Mouse (Mus musculus) intestine, embryonic 14.5 days (tissue): ENCODE measurements around the gene Dock2. TPM values are rescaled to one million over a fixed set of nuclear protein-coding genes. Genes with fewer than 3 reads are reported as not detected.

Experiments
- ATAC-seq: fragments of 200-750 bp; cut with Nextera tagmentation; replicated peaks from 2 replicates; pipeline ENCODE4 v1.8.0; 2017; ENCODE audit warnings: low read depth, moderate number of reproducible peaks, moderate TSS enrichment, moderate library complexity; ENCODE audit not compliant: low FRiP score, low TSS enrichment
- DNase-seq: peaks from one replicate; pipeline ENCODE4 v3.0.0-alpha.2; 2018; ENCODE audit warnings: low spot score
- H3K27ac ChIP-seq: fragments of 300-500 bp; sonication (generic); 2 replicates; pipeline ENCODE4 v1.5.1; 2014; ENCODE audit warnings: low read depth, mild to moderate bottlenecking, control low read depth
- H3K27me3 ChIP-seq: fragments of 300-500 bp; sonication (generic); replicated peaks from 2 replicates; pipeline ENCODE4 v1.6.1; 2014; ENCODE audit warnings: low read length, control low read depth; ENCODE audit not compliant: control insufficient read depth, insufficient read depth
- H3K36me3 ChIP-seq: fragments of 300-500 bp; sonication (generic); 2 replicates; pipeline ENCODE4 v1.6.1; 2014; ENCODE audit warnings: low read length, control low read depth; ENCODE audit not compliant: control insufficient read depth, insufficient read depth
- H3K4me1 ChIP-seq: fragments of 300-500 bp; sonication (generic); replicated peaks from 2 replicates; pipeline ENCODE4 v1.6.1; 2014; ENCODE audit warnings: low read length, control low read depth, mixed read lengths; ENCODE audit not compliant: control insufficient read depth, insufficient read depth
- H3K4me2 ChIP-seq: fragments of 300-500 bp; sonication (generic); 2 replicates; pipeline ENCODE4 v1.6.1; 2014; ENCODE audit warnings: low read length
- H3K4me3 ChIP-seq: fragments of 300-500 bp; sonication (generic); 2 replicates; pipeline ENCODE4 v1.5.1; 2014; ENCODE audit warnings: low read depth, low read length, control low read depth, mixed read lengths
- H3K9ac ChIP-seq: fragments of 300-500 bp; sonication (generic); 2 replicates; pipeline ENCODE4 v1.6.1; 2014; ENCODE audit warnings: mild to moderate bottlenecking, low read length
- H3K9me3 ChIP-seq: fragments of 300-500 bp; sonication (generic); 2 replicates; pipeline ENCODE4 v1.6.1; 2016; ENCODE audit warnings: low read length, control low read depth; ENCODE audit not compliant: control insufficient read depth
- WGBS: fragments of 180-500 bp; shearing (Covaris S2); extraction: QIAGEN DNeasy Blood & Tissue Kit; methylation state at CpG from one replicate; pipeline ENCODE4 v1.1.7; 2014; 5-methylcytosine and 5-hydroxymethylcytosine counted together
- polyA plus RNA-seq: library from polyadenylated mRNA; unstranded; fragments of >200 nt; fragmentation: Nextera tagmentation; extraction: Ambion mirVana; gene quantifications from 2 replicates; pipeline ENCODE4 v1.2.1, GENCODE M21; 2014

The Dock2 gene
- polyA plus RNA-seq, 1 experiment from 2014 or later = 1.5 TPM

- peaks cover 4% of the 10 kb centered on the region; the same call in 1 of the 2 replicates for H3K9me3 ChIP-seq
- no peaks in the 10 kb centered on the region for H3K4me1 ChIP-seq
- H3K9ac ChIP-seq = no peak overlapping the region
- DNase-seq = no peak
- no peaks in the 10 kb centered on the region for H3K27me3 ChIP-seq
- no peak overlapping the region for H3K27ac ChIP-seq
- H3K36me3 ChIP-seq = no peaks in the 10 kb centered on the region
- ATAC-seq = no peak
- no peak overlapping the region for H3K4me2 ChIP-seq
- H3K4me3 ChIP-seq = no peak overlapping the region
- 88% methylated on average over 6 of the region's 6 CpGs for WGBS
Observed at GRCm38 (mm10) chr11:34762125-34762524, 21.6 kb downstream of the Dock2 start.

GRCm38 (mm10) chr11:34759582-34759981 is 24.1 kb downstream of the Dock2 start:
- Histone ChIP-seq H3K27me3 (no peaks in the 10 kb centered on the region), H3K4me2 (no peak overlapping the region), H3K4me1 (no peaks in the 10 kb centered on the region), H3K4me3 (no peak overlapping the region), H3K27ac (no peak overlapping the region), H3K36me3 (no peaks in the 10 kb centered on the region), H3K9ac (no peak overlapping the region), H3K9me3 (no peaks in the 10 kb centered on the region)
- no peak for DNase-seq
- ATAC-seq = no peak
- WGBS = 75% methylated on average over 4 of the region's 4 CpGs

- Histone ChIP-seq H3K27ac (no peak overlapping the region), H3K9me3 (no peaks in the 10 kb centered on the region), H3K36me3 (no peaks in the 10 kb centered on the region), H3K4me3 (no peak overlapping the region), H3K4me1 (no peaks in the 10 kb centered on the region), H3K9ac (no peak overlapping the region), H3K27me3 (no peaks in the 10 kb centered on the region), H3K4me2 (no peak overlapping the region)
- DNase-seq (no peak), ATAC-seq (no peak)
- WGBS = 71% methylated on average over 1 of the region's 1 CpGs
Observed at GRCm38 (mm10) chr11:34741081-34741480, 42.6 kb downstream of the Dock2 start.

GRCm38 (mm10) chr11:34739816-34740215 is 43.9 kb downstream of the Dock2 start:
- Histone ChIP-seq H3K4me2 (no peak overlapping the region), H3K4me1 (no peaks in the 10 kb centered on the region), H3K36me3 (no peaks in the 10 kb centered on the region), H3K9ac (no peak overlapping the region), H3K9me3 (no peaks in the 10 kb centered on the region), H3K27ac (no peak overlapping the region), H3K27me3 (no peaks in the 10 kb centered on the region), H3K4me3 (no peak overlapping the region)
- ATAC-seq (no peak), DNase-seq (no peak)
- WGBS = 94% methylated on average over 3 of the region's 3 CpGs

GRCm38 (mm10) chr11:34738945-34739344 is 44.7 kb downstream of the Dock2 start:
- Histone ChIP-seq H3K4me1 (no peaks in the 10 kb centered on the region), H3K36me3 (no peaks in the 10 kb centered on the region), H3K4me2 (no peak overlapping the region), H3K9ac (no peak overlapping the region), H3K27ac (no peak overlapping the region), H3K27me3 (no peaks in the 10 kb centered on the region), H3K4me3 (no peak overlapping the region), H3K9me3 (no peaks in the 10 kb centered on the region)
- ATAC-seq (no peak), DNase-seq (no peak)
- WGBS = 50% methylated on average over 1 of the region's 1 CpGs

- no peak for ATAC-seq
- no peak overlapping the region for H3K27ac ChIP-seq
- WGBS = 76% methylated on average over 4 of the region's 4 CpGs
Observed at GRCm38 (mm10) chr11:34737193-34737592, 46.5 kb downstream of the Dock2 start.

GRCm38 (mm10) chr11:34734033-34734432 is 49.7 kb downstream of the Dock2 start:
- DNase-seq = no peak
- no peak overlapping the region for H3K27ac ChIP-seq
- WGBS = 74% methylated on average over 3 of the region's 3 CpGs
- H3K4me2 ChIP-seq = no peak overlapping the region
- H3K9me3 ChIP-seq = no peaks in the 10 kb centered on the region
- no peaks in the 10 kb centered on the region for H3K36me3 ChIP-seq
- H3K9ac ChIP-seq = no peak overlapping the region
- no peaks in the 10 kb centered on the region for H3K4me1 ChIP-seq
- no peaks in the 10 kb centered on the region for H3K27me3 ChIP-seq
- no peak for ATAC-seq
- no peak overlapping the region for H3K4me3 ChIP-seq

More at GRCm38 (mm10) chr11:34737193-34737592, 46.5 kb downstream of the Dock2 start:
- H3K9me3 ChIP-seq = no peaks in the 10 kb centered on the region
- H3K36me3 ChIP-seq = no peaks in the 10 kb centered on the region
- H3K4me1 ChIP-seq = no peaks in the 10 kb centered on the region
- no peak for DNase-seq
- H3K27me3 ChIP-seq = no peaks in the 10 kb centered on the region
- no peak overlapping the region for H3K9ac ChIP-seq
- H3K4me3 ChIP-seq = no peak overlapping the region
- no peak overlapping the region for H3K4me2 ChIP-seq

- no peaks in the 10 kb centered on the region for H3K36me3 ChIP-seq
- no peak for DNase-seq
- ATAC-seq = no peak
- no peak overlapping the region for H3K9ac ChIP-seq
- H3K27ac ChIP-seq = no peak overlapping the region
- no peaks in the 10 kb centered on the region for H3K27me3 ChIP-seq
- no peak overlapping the region for H3K4me2 ChIP-seq
- no peak overlapping the region for H3K4me3 ChIP-seq
- no peaks in the 10 kb centered on the region for H3K9me3 ChIP-seq
- H3K4me1 ChIP-seq = no peaks in the 10 kb centered on the region
- 72% methylated on average over 3 of the region's 3 CpGs for WGBS
Observed at GRCm38 (mm10) chr11:34727467-34727866, 56.2 kb downstream of the Dock2 start.

GRCm38 (mm10) chr11:34726699-34727347 is 56.9 kb downstream of the Dock2 start:
- Histone ChIP-seq H3K27ac (no peak overlapping the region), H3K4me3 (no peak overlapping the region), H3K27me3 (no peaks in the 10 kb centered on the region), H3K4me1 (no peaks in the 10 kb centered on the region), H3K9me3 (no peaks in the 10 kb centered on the region), H3K36me3 (no peaks in the 10 kb centered on the region), H3K9ac (no peak overlapping the region), H3K4me2 (no peak overlapping the region)
- ATAC-seq (no peak), DNase-seq (no peak)
- 80% methylated on average over 9 of the region's 9 CpGs for WGBS
